Mouse (Mus musculus) hindbrain, embryonic 16.5 days (tissue): ENCODE results near the gene 9430097D07Rik. TPM values are rescaled to one million over a fixed set of nuclear protein-coding genes. Genes with fewer than 3 reads are reported as not detected.

Source experiments
- ATAC-seq: fragments of 200-750 bp; cut with Nextera tagmentation; 2 replicates; pipeline ENCODE4 v1.8.0; 2017; ENCODE audit warnings: moderate TSS enrichment, moderate library complexity
- H3K27ac ChIP-seq: fragments of 300-500 bp; sonication (generic); 2 replicates; pipeline ENCODE4 v1.5.1; 2014; ENCODE audit warnings: low read depth, mild to moderate bottlenecking, control low read depth, low read length, moderate library complexity
- H3K27me3 ChIP-seq: fragments of 300-500 bp; sonication (generic); replicated peaks from 2 replicates; pipeline ENCODE4 v1.6.1; 2014; ENCODE audit warnings: low read length; ENCODE audit not compliant: control insufficient read depth, insufficient read depth
- H3K36me3 ChIP-seq: fragments of 300-500 bp; sonication (generic); 2 replicates; pipeline ENCODE4 v1.6.1; 2014; ENCODE audit warnings: mild to moderate bottlenecking, low read length, moderate library complexity, mixed read lengths; ENCODE audit not compliant: control insufficient read depth, insufficient read depth
- H3K4me1 ChIP-seq: fragments of 300-500 bp; sonication (generic); 2 replicates; pipeline ENCODE4 v1.6.1; 2014; ENCODE audit warnings: low read depth, low read length; ENCODE audit not compliant: control insufficient read depth, insufficient read depth
- H3K4me2 ChIP-seq: fragments of 300-500 bp; sonication (generic); 2 replicates; pipeline ENCODE4 v1.6.1; 2014; ENCODE audit warnings: mild to moderate bottlenecking, low read length, control low read depth, moderate library complexity
- H3K4me3 ChIP-seq: fragments of 300-500 bp; sonication (generic); 2 replicates; pipeline ENCODE4 v1.5.1; 2014; ENCODE audit warnings: mild to moderate bottlenecking, low read length, control low read depth, moderate library complexity
- H3K9ac ChIP-seq: fragments of 300-500 bp; sonication (generic); 2 replicates; pipeline ENCODE4 v1.6.1; 2014; ENCODE audit warnings: low read depth, mild to moderate bottlenecking, control low read depth, low read length, moderate library complexity
- H3K9me3 ChIP-seq: fragments of 300-500 bp; sonication (generic); 2 replicates; pipeline ENCODE4 v1.6.1; 2014; ENCODE audit warnings: mild to moderate bottlenecking, low read length, moderate library complexity; ENCODE audit not compliant: control insufficient read depth
- WGBS: fragments of 180-500 bp; shearing (Covaris S2); extraction: QIAGEN DNeasy Blood & Tissue Kit; methylation state at CpG from one replicate; pipeline ENCODE4 v1.1.7; 2014; 5-methylcytosine and 5-hydroxymethylcytosine counted together
- polyA plus RNA-seq: library from polyadenylated mRNA; unstranded; fragments of >200 nt; fragmentation: Nextera tagmentation; extraction: Ambion mirVana; gene quantifications from 2 replicates; pipeline ENCODE4 v1.2.1, GENCODE M21; 2015

The 9430097D07Rik gene
- polyA plus RNA-seq, 1 experiment from 2014 or later, result 1.6 TPM

DNA sequence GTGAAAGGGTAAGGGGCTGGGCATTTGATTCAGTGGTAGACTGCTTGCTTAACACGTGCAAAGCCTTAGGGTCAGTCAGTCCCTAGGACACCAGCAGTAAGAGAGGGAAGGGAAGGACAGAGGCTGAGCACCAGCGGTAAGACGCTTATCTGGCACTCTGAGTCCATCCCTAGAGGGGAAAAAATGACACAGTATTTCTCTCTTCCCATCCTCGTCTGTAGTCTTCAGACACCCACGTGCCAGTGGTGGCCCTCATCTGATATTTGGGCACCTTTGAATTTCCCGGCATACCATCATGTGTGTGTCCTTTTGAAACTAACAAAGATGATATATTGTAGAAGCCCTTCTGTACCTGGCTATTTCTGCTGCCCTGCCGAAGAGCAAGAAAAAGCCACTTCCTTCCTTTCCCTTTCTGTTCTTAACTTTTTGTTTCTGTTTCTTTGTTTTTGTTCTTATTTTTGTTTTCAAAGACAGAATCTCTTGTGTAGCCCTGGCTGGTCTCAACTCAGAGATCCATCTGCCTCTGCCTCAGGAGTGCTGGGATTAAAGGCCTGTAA lies 21.8 kb downstream of the 9430097D07Rik start:
- Histone ChIP-seq H3K4me2 (no peak overlapping the region), H3K9me3 (no peaks in the 10 kb centered on the region), H3K27ac (no peak overlapping the region), H3K27me3 (no peaks in the 10 kb centered on the region), H3K36me3 (no peaks in the 10 kb centered on the region), H3K4me3 (no peak overlapping the region), H3K9ac (no peak overlapping the region), H3K4me1 (peaks cover 17% of the 10 kb centered on the region)
- no peak for ATAC-seq
- WGBS, result 74% methylated on average over 7 of the region's 7 CpGs

DNA sequence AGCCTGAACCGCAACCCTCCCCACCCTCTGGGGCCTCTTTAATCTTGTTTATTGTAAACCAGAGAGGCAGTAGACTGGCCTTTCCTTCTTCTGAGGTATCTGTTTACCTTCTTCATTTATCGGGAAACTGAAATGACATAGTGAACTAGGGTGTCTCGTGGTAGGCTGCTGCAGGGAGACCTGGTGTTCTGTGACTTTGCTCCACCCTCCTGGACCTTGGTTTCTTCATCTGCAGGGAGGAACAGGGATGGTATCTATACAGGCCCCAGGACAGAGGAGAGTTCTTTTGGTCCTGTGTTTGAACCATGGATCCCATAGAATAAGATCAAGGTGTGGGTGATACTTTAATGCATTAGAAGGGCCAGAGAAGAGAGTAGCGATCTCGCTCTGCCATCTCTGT lies 24.2 kb downstream of the 9430097D07Rik start:
- Histone ChIP-seq H3K27ac (no peak overlapping the region), H3K9me3 (no peaks in the 10 kb centered on the region), H3K4me2 (no peak overlapping the region), H3K36me3 (no peaks in the 10 kb centered on the region), H3K27me3 (no peaks in the 10 kb centered on the region), H3K9ac (no peak overlapping the region), H3K4me3 (no peak overlapping the region), H3K4me1 (peaks cover 6% of the 10 kb centered on the region; the same call in 1 of the 2 replicates)
- no peak for ATAC-seq
- 88% methylated on average over 5 of the region's 5 CpGs for WGBS

DNA sequence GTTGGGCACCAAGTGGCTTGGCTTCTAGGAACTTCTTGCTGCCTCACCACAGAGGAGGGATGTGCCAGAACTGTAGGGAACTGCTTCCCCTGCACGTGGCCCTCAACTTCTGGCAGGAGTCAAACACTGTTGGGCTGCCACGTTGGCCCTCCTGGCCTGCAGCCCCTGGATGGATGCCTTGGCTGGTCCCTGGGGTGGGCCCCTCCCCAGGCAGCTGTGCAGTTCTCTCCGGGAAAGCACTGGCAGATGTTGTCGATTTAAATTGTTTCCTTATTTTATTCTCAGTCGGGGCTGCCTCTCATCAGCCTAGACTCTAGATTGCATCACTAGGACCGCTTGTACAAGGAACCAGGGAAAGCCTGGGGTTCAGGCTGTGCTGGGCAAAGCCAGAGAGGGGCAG lies 25.7 kb downstream of the 9430097D07Rik start:
- Histone ChIP-seq H3K4me1 (peaks cover 5% of the 10 kb centered on the region; the same call in 1 of the 2 replicates), H3K27ac (no peak overlapping the region), H3K36me3 (no peaks in the 10 kb centered on the region), H3K9ac (no peak overlapping the region), H3K9me3 (no peaks in the 10 kb centered on the region), H3K4me3 (no peak overlapping the region), H3K4me2 (no peak overlapping the region), H3K27me3 (no peaks in the 10 kb centered on the region)
- WGBS, result 56% methylated on average over 6 of the region's 6 CpGs
- ATAC-seq, result no peak

DNA sequence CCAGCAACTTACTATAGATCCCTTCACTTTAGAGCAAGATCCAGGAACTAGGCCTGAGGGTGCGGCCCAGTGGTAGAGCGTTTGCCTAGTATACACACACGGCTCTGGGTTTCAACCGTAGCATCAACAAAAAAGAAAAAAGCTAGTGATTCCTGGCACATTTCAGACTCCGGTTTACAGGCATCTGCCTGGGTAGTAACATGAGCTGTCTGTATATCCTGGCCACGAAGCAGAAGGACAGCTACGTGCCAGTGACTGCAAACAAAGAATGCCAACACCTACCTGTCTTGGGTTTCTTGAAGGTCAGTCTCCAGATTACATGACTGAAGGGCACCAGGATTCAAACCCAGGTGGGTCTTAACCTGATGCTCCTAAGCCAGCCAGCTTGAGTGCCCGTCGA lies 26.3 kb downstream of the 9430097D07Rik start:
- no peaks in the 10 kb centered on the region for H3K9me3 ChIP-seq
- no peak for ATAC-seq
- H3K4me2 ChIP-seq, result no peak overlapping the region
- no peak overlapping the region for H3K4me3 ChIP-seq
- 89% methylated on average over 9 of the region's 9 CpGs for WGBS
- H3K9ac ChIP-seq, result no peak overlapping the region
- H3K36me3 ChIP-seq, result no peaks in the 10 kb centered on the region
- H3K4me1 ChIP-seq, result peaks cover 5% of the 10 kb centered on the region; the same call in 1 of the 2 replicates
- H3K27me3 ChIP-seq, result no peaks in the 10 kb centered on the region
- H3K27ac ChIP-seq, result no peak overlapping the region

DNA sequence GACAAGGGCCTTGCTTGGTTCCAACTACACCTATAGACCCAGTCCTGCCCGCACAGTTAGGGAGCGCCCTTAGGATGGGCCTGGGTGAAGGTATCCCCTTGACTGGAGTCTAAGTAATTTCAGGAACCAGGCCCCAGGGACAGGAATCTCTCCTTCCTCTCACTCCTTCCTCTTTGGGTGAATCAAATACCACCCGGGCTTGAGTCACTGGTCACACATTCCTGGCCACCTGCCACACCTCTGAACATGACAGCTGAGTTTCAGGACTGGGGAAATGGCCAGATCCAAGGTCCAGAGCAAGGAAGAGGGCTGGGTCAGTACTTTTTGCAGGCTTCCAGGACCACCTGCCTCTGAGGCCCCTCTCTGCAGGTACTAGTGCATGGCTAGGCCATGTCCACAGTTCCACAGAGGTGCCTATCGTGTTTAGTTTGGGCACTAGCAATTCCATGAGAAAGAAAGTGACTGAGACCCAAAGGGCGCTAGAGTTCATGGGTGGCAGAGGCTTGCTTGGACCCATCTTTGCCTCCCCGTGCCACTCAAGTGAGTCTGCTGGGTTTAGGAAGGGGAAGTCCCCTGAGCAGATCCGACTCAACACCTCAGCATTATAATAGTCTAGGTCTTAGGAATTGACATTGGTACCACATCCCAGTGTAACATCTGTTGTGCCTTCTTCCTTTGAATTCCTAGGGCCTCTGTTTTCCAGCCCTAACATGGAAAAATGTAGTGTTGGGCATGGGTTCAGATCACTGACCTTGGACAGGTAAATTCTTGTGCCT lies 27.3 kb downstream of the 9430097D07Rik start:
- no peak overlapping the region for H3K9ac ChIP-seq
- no peaks in the 10 kb centered on the region for H3K9me3 ChIP-seq
- no peaks in the 10 kb centered on the region for H3K27me3 ChIP-seq
- no peak overlapping the region for H3K4me2 ChIP-seq
- ATAC-seq, result no peak
- no peak overlapping the region for H3K27ac ChIP-seq
- H3K36me3 ChIP-seq, result no peaks in the 10 kb centered on the region
- H3K4me1 ChIP-seq, result peaks cover 5% of the 10 kb centered on the region; the same call in 1 of the 2 replicates
- H3K4me3 ChIP-seq, result no peak overlapping the region
- WGBS, result 90% methylated on average over 7 of the region's 7 CpGs

DNA sequence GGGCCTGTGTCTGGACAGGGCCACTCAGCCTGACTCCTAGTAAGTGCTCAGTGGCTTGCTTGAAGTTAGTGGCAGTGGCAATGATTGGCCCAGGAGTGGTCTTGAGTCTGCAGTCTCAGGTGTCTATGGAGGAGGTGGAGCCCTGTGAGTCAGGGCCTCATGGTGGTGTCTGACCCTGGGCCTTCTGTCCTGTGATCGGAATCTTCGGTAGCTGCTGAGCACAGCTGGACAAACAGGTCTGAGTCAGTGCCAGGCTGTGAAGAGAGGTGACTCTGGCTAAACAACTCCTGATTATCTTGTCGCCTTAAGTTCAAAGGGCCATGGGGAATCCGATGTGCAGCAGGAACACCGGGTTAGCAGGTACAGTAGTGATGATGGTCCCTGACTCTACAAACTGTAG lies 28.1 kb downstream of the 9430097D07Rik start:
- Histone ChIP-seq H3K4me1 (peaks cover 11% of the 10 kb centered on the region; the same call in 1 of the 2 replicates), H3K27me3 (no peaks in the 10 kb centered on the region), H3K4me3 (no peak overlapping the region), H3K27ac (no peak overlapping the region), H3K36me3 (no peaks in the 10 kb centered on the region), H3K4me2 (no peak overlapping the region), H3K9ac (no peak overlapping the region), H3K9me3 (no peaks in the 10 kb centered on the region)
- 91% methylated on average over 5 of the region's 5 CpGs for WGBS
- no peak for ATAC-seq

DNA sequence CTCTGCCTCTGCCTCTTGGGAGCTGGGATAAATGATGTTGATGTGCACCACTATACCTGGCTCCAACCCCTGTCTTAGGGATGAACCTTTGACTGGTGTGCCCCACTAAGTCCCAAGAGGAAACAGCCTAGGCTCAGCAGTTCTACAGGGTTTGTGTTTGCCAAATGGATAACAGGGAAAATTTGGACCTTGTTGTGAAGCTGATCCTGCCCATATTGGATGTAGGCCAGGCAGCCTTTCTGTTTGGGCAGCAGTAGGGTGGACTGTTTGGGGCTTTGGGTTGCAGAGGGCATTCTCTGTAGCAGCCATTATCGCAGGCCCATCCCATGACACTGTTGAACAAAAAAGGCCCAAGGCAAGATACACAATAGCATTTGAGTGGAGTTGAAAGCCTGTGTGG lies 28.5 kb downstream of the 9430097D07Rik start:
- Histone ChIP-seq H3K4me3 (no peak overlapping the region), H3K4me1 (peaks cover 11% of the 10 kb centered on the region; the same call in 1 of the 2 replicates), H3K27me3 (no peaks in the 10 kb centered on the region), H3K27ac (no peak overlapping the region), H3K4me2 (no peak overlapping the region), H3K9ac (no peak overlapping the region), H3K36me3 (no peaks in the 10 kb centered on the region), H3K9me3 (no peaks in the 10 kb centered on the region)
- ATAC-seq, result no peak
- 84% methylated on average over 1 of the region's 1 CpGs for WGBS

DNA sequence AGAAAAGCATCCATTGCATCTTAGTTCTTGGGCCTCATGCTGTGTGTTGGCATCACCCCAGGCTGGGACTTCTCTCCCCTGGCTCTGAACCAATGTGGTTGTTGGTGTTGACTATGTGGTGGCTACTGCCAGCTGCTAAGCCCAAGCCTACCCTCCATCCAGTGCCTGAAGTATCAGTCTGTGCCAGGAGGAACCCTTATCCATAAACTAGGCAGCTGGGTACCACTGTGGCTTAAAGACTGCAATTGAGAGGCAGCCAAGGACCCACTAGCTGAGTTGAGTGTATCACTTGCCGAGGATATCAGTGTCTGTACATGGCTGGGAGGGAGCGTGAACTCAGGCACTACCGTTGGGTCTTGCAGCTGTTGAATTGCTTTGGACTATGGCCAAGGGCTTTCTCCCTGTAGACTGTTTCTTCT lies 32.4 kb downstream of the 9430097D07Rik start:
- Histone ChIP-seq H3K4me2 (no peak overlapping the region), H3K4me3 (no peak overlapping the region), H3K9ac (no peak overlapping the region), H3K9me3 (no peaks in the 10 kb centered on the region), H3K36me3 (no peaks in the 10 kb centered on the region), H3K27me3 (no peaks in the 10 kb centered on the region), H3K4me1 (peaks cover 23% of the 10 kb centered on the region), H3K27ac (no peak overlapping the region)
- WGBS, result 54% methylated on average over 3 of the region's 3 CpGs
- no peak for ATAC-seq

DNA sequence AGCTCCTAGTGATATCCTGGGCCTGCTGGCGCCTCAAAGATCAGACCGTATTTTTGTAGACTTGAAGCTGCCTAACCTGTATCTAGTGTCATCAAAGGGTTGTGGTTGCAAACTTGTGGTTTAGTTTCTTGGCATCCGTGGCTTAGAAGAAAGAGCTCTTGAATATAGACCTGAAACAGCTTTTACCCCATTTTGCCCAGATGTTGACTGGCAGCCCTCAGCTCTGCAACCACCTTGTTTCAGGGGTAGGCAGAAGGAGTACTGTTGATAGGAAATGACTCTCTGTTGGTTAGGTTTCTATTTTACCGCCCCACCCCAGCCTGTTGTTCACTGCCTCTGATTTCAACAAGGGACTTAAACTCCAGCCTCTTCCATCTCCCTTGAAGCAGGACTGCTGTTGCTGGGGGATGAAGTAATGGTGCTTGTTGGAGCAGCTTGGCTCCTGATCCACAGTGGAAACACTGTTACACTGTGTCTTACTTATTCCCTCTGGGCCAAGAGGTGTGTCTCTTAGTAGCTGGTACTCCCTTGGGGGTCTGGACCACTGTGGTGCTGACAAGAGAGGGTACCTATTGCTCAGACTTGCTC lies 33.4 kb downstream of the 9430097D07Rik start:
- Histone ChIP-seq H3K36me3 (no peaks in the 10 kb centered on the region), H3K4me1 (peaks cover 33% of the 10 kb centered on the region), H3K4me2 (no peak overlapping the region), H3K27me3 (no peaks in the 10 kb centered on the region), H3K9ac (no peak overlapping the region), H3K4me3 (no peak overlapping the region), H3K27ac (no peak overlapping the region), H3K9me3 (no peaks in the 10 kb centered on the region)
- no peak for ATAC-seq
- WGBS, result 91% methylated on average over 4 of the region's 4 CpGs
